Mouse (Mus musculus): Measurements from ENCODE around the gene Plxna4. TPM values are rescaled to one million over a fixed set of nuclear protein-coding genes. Genes with fewer than 3 reads are reported as not detected.

The Plxna4 gene
- polyA plus RNA-seq, 1 experiment from 2014 or later, result 14.6 TPM

GRCm38 (mm10) chr6:32586821-32587135 is 1.2 kb downstream of the Plxna4 start:
- no peaks in the 10 kb centered on the region for H3K36me3 ChIP-seq
- WGBS, result 2% methylated on average over 11 of the region's 13 CpGs
- peak overlapping the region; percentile 95 for H3K4me3 ChIP-seq
- peak overlapping the region; percentile 89 for H3K9ac ChIP-seq
- peak overlapping the region; percentile 98 for H3K4me2 ChIP-seq (replicated peaks)
- H3K27me3 ChIP-seq (replicated peaks), result peaks cover 31% of the 10 kb centered on the region
- ATAC-seq (ENCODE audit: low FRiP score, low read depth), result no peak
- peaks cover 32% of the 10 kb centered on the region for H3K4me1 ChIP-seq
- no peak overlapping the region for H3K27ac ChIP-seq
- H3K9me3 ChIP-seq, result no peaks in the 10 kb centered on the region

- ATAC-seq (ENCODE audit: low FRiP score, low read depth), result no peak
- under 1% methylated on average over 13 of the region's 13 CpGs for WGBS
- Histone ChIP-seq H3K4me3 (peak overlapping the region; percentile 95), H3K4me1 (peaks cover 32% of the 10 kb centered on the region), H3K4me2 (replicated peaks) (peak overlapping the region; percentile 98), H3K27me3 (replicated peaks) (peaks cover 31% of the 10 kb centered on the region), H3K9ac (peak overlapping the region; percentile 89), H3K9me3 (no peaks in the 10 kb centered on the region), H3K27ac (no peak overlapping the region), H3K36me3 (no peaks in the 10 kb centered on the region)
These were observed 1.6 kb downstream of the Plxna4 start for GRCm38 (mm10) chr6:32586390-32586789.

GRCm38 (mm10) chr6:32585211-32585610 is 2.8 kb downstream of the Plxna4 start:
- H3K36me3 ChIP-seq, result no peaks in the 10 kb centered on the region
- peak overlapping the region; percentile 27 for H3K4me3 ChIP-seq
- peaks cover 23% of the 10 kb centered on the region for H3K27me3 ChIP-seq (replicated peaks)
- H3K9ac ChIP-seq, result 0 out of 2 replicates have a peak overlapping the region, but pooled peaks have one; percentile 26
- no peak for ATAC-seq (ENCODE audit: low FRiP score, low read depth)
- no peak overlapping the region for H3K27ac ChIP-seq
- H3K9me3 ChIP-seq, result no peaks in the 10 kb centered on the region
- H3K4me2 ChIP-seq (replicated peaks), result peak overlapping the region; percentile 98
- WGBS, result 41% methylated on average over 3 of the region's 3 CpGs
- H3K4me1 ChIP-seq, result peaks cover 32% of the 10 kb centered on the region

- no peak overlapping the region for H3K27ac ChIP-seq
These were observed 3.6 kb downstream of the Plxna4 start for GRCm38 (mm10) chr6:32584243-32584880.

GRCm38 (mm10) chr6:32583582-32583981 is 4.4 kb downstream of the Plxna4 start:
- H3K9ac ChIP-seq, result no peak overlapping the region
- peaks cover 32% of the 10 kb centered on the region for H3K4me1 ChIP-seq
- H3K9me3 ChIP-seq, result no peaks in the 10 kb centered on the region
- H3K36me3 ChIP-seq, result no peaks in the 10 kb centered on the region
- no peak for ATAC-seq (ENCODE audit: low FRiP score, low read depth)
- no peak overlapping the region for H3K27ac ChIP-seq
- 15% methylated on average over 3 of the region's 3 CpGs for WGBS
- H3K4me2 ChIP-seq (replicated peaks), result peak overlapping the region; percentile 98
- H3K27me3 ChIP-seq (replicated peaks), result peaks cover 9% of the 10 kb centered on the region
- no peak overlapping the region for H3K4me3 ChIP-seq

More at GRCm38 (mm10) chr6:32584243-32584880, 3.6 kb downstream of the Plxna4 start:
- no peak for ATAC-seq (ENCODE audit: low FRiP score, low read depth)
- H3K4me1 ChIP-seq, result peaks cover 32% of the 10 kb centered on the region
- H3K27me3 ChIP-seq (replicated peaks), result peaks cover 17% of the 10 kb centered on the region
- 14% methylated on average over 5 of the region's 5 CpGs for WGBS
- no peaks in the 10 kb centered on the region for H3K9me3 ChIP-seq
- peak overlapping the region; percentile 26; the same call in 1 of the 2 replicates for H3K9ac ChIP-seq
- peak overlapping the region; percentile 98 for H3K4me2 ChIP-seq (replicated peaks)
- peak overlapping the region; percentile 27 for H3K4me3 ChIP-seq
- H3K36me3 ChIP-seq, result no peaks in the 10 kb centered on the region

GRCm38 (mm10) chr6:32571485-32571884 is 16.5 kb downstream of the Plxna4 start:
- H3K27ac ChIP-seq, result no peak overlapping the region
- peaks cover 3% of the 10 kb centered on the region; the same call in 1 of the 2 replicates for H3K4me1 ChIP-seq
- no peaks in the 10 kb centered on the region for H3K27me3 ChIP-seq (replicated peaks)
- no peak overlapping the region for H3K4me2 ChIP-seq (replicated peaks)
- no peak overlapping the region for H3K4me3 ChIP-seq
- 90% methylated on average over 5 of the region's 5 CpGs for WGBS
- H3K9me3 ChIP-seq, result no peaks in the 10 kb centered on the region
- no peaks in the 10 kb centered on the region for H3K36me3 ChIP-seq
- no peak for ATAC-seq (ENCODE audit: low FRiP score, low read depth)
- H3K9ac ChIP-seq, result no peak overlapping the region

- 48% methylated on average over 3 of the region's 3 CpGs for WGBS
- H3K9me3 ChIP-seq, result no peaks in the 10 kb centered on the region
- no peak overlapping the region for H3K4me3 ChIP-seq
- no peak overlapping the region for H3K9ac ChIP-seq
- no peaks in the 10 kb centered on the region for H3K4me1 ChIP-seq
- H3K27me3 ChIP-seq (replicated peaks), result no peaks in the 10 kb centered on the region
- no peak for ATAC-seq (ENCODE audit: low FRiP score, low read depth)
- no peak overlapping the region for H3K4me2 ChIP-seq (replicated peaks)
- no peak overlapping the region for H3K27ac ChIP-seq
- H3K36me3 ChIP-seq, result no peaks in the 10 kb centered on the region
These were observed 17.5 kb downstream of the Plxna4 start for GRCm38 (mm10) chr6:32570445-32570844.

GRCm38 (mm10) chr6:32569919-32570318 is 18.1 kb downstream of the Plxna4 start:
- Histone ChIP-seq H3K9me3 (no peaks in the 10 kb centered on the region), H3K4me1 (no peaks in the 10 kb centered on the region), H3K4me3 (no peak overlapping the region), H3K27me3 (replicated peaks) (no peaks in the 10 kb centered on the region), H3K36me3 (no peaks in the 10 kb centered on the region), H3K4me2 (replicated peaks) (no peak overlapping the region), H3K27ac (no peak overlapping the region), H3K9ac (no peak overlapping the region)
- no peak for ATAC-seq (ENCODE audit: low FRiP score, low read depth)
- WGBS, result 77% methylated on average over 3 of the region's 3 CpGs

GRCm38 (mm10) chr6:32546915-32547314 is 41.1 kb downstream of the Plxna4 start:
- H3K27me3 ChIP-seq (replicated peaks), result no peaks in the 10 kb centered on the region
- no peak overlapping the region for H3K9ac ChIP-seq
- WGBS, result 89% methylated on average over 1 of the region's 1 CpGs
- no peak for ATAC-seq (ENCODE audit: low FRiP score, low read depth)
- H3K4me3 ChIP-seq, result no peak overlapping the region
- H3K4me1 ChIP-seq, result peaks cover 8% of the 10 kb centered on the region
- no peak overlapping the region for H3K4me2 ChIP-seq (replicated peaks)
- no peaks in the 10 kb centered on the region for H3K9me3 ChIP-seq
- no peak overlapping the region for H3K27ac ChIP-seq
- H3K36me3 ChIP-seq, result no peaks in the 10 kb centered on the region

GRCm38 (mm10) chr6:32544021-32544420 is 44.0 kb downstream of the Plxna4 start:
- Histone ChIP-seq H3K9me3 (no peaks in the 10 kb centered on the region), H3K4me3 (no peak overlapping the region), H3K27me3 (replicated peaks) (no peaks in the 10 kb centered on the region), H3K4me1 (peaks cover 8% of the 10 kb centered on the region), H3K9ac (no peak overlapping the region), H3K36me3 (no peaks in the 10 kb centered on the region), H3K27ac (no peak overlapping the region), H3K4me2 (replicated peaks) (no peak overlapping the region)
- WGBS, result 95% methylated on average over 3 of the region's 3 CpGs
- ATAC-seq (ENCODE audit: low FRiP score, low read depth), result no peak

- H3K9ac ChIP-seq, result no peak overlapping the region
- WGBS, result 87% methylated on average over 4 of the region's 4 CpGs
- no peak for ATAC-seq (ENCODE audit: low FRiP score, low read depth)
- H3K27ac ChIP-seq, result no peak overlapping the region
- H3K9me3 ChIP-seq, result no peaks in the 10 kb centered on the region
- H3K4me3 ChIP-seq, result no peak overlapping the region
- H3K27me3 ChIP-seq (replicated peaks), result no peaks in the 10 kb centered on the region
- peaks cover 4% of the 10 kb centered on the region; the same call in 1 of the 2 replicates for H3K4me1 ChIP-seq
- H3K36me3 ChIP-seq, result no peaks in the 10 kb centered on the region
- no peak overlapping the region for H3K4me2 ChIP-seq (replicated peaks)
These were observed 47.8 kb downstream of the Plxna4 start for GRCm38 (mm10) chr6:32540155-32540554.

- H3K4me2 ChIP-seq (replicated peaks), result no peak overlapping the region
- no peaks in the 10 kb centered on the region for H3K27me3 ChIP-seq (replicated peaks)
- no peak for ATAC-seq (ENCODE audit: low FRiP score, low read depth)
- no peaks in the 10 kb centered on the region for H3K9me3 ChIP-seq
- H3K4me1 ChIP-seq, result no peaks in the 10 kb centered on the region
- no peak overlapping the region for H3K9ac ChIP-seq
- 81% methylated on average over 3 of the region's 3 CpGs for WGBS
- H3K36me3 ChIP-seq, result no peaks in the 10 kb centered on the region
- no peak overlapping the region for H3K4me3 ChIP-seq
- no peak overlapping the region for H3K27ac ChIP-seq
These were observed 53.8 kb downstream of the Plxna4 start for GRCm38 (mm10) chr6:32533962-32534740.
